Mouse (Mus musculus) thymus, adult 2 months (tissue): Measurements from ENCODE around the gene Triobp.

Experiments
- CTCF ChIP-seq: fragments of 200-500 bp; IDR thresholded peaks from 2 replicates; pipeline ENCODE4 v1.5.1; 2012; ENCODE audit warnings: mild to moderate bottlenecking, control low read depth, low read length, moderate library complexity, borderline replicate concordance; ENCODE audit not compliant: control insufficient read depth, poor library complexity, insufficient read depth; ENCODE audit errors: extremely low read depth
- POLR2A ChIP-seq: fragments of 200-500 bp; IDR thresholded peaks from 2 replicates; pipeline ENCODE4 v1.6.1; 2012; ENCODE audit warnings: mild to moderate bottlenecking, low read length, control low read depth, moderate library complexity; ENCODE audit not compliant: control insufficient read depth, poor library complexity, insufficient read depth; ENCODE audit errors: extremely low read depth

DNA sequence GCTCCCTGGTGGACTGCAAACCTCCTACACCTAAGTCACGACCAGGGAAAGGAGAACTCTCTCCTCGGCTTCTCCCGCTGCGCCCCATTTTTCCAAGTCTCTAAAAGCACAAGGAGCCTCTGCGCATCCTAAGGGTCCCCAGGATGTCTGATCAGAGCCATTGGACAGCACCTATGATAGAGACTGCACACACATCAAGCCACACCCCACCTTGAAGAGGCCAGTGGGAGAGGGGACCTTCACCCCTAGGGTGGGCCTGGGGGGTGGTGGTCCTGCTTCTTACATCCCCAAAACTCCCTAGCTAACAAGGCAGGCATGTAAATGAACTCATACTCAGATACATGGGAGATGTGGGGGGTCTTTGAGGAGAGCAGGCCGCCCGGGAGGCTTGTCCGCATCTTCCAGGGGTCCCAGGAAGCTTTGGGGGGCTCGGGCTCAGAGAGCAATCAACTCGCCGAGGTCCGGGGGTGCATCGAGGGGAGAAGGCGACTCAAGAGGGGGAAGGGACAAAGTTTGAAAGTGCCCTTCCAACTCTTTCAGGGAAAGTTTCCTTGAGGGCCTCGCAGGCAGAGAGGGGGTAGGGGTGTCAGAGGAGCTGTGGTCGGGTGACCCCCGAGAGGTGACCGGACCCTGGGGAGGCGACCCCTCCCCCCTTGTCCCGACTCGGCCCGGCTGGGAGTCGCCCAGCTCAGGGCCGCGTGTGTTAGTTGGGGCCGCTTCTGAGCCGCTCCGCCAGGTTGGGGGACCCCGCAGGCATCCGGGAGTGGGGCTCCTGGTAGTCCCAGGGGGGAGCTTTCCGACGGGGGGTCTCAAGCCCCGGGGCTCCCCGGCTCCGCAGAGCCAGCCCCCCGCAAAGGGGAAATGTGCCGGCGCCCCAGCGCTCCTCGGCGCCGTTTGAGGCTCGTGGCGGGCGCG, 80.0 kb downstream of the Triobp start:
- TF ChIP-seq CTCF (no peak), POLR2A (no peak)
